Mouse (Mus musculus): ENCODE data around the gene Spata33. TPM values are rescaled to one million over a fixed set of nuclear protein-coding genes. Genes with fewer than 3 reads are reported as not detected.
"Not testable (repeated sequence)": the region's sequence is repeated elsewhere in the genome, so short reads cannot be mapped to it uniquely, and the experiment has no call there.

The Spata33 gene
- total RNA-seq (2021): 1 to 10 TPM in 1 of 2 experiments, under 1 TPM in 1; 0.91 to 1.2 TPM
- long read RNA-seq, experiment 1, partial matches to known transcripts: 0 of 3 reads
- long read RNA-seq, experiment 1, other reads (novel, unspliced or antisense): 1 of 3 reads
- long read RNA-seq, experiment 2: 0 reads

- DNase-seq: peak; percentile 90
Observed at GRCm38 (mm10) chr8:123212321-123213117, at the start of gene Spata33, which contains the start of gene Chmp1a. Gene Spata33, plus strand, starts transcription at chr8:123212832. Gene Chmp1a, minus strand, starts transcription at chr8:123212763.

- DNase-seq: peak; percentile 69
Observed at GRCm38 (mm10) chr8:123181391-123181790, 31.2 kb upstream of the Spata33 start.

- peak; percentile 82 for DNase-seq
Observed at GRCm38 (mm10) chr8:123185566-123186409, 26.8 kb upstream of the Spata33 start, which contains the start of gene Dpep1. Gene Dpep1, plus strand, starts transcription at chr8:123186242.

GRCm38 (mm10) chr8:123188006-123188405, 24.6 kb upstream of the Spata33 start:
- no peak for DNase-seq

GRCm38 (mm10) chr8:123188841-123189240, 23.8 kb upstream of the Spata33 start:
- no peak for DNase-seq

- peak; percentile 68 for DNase-seq
Observed at GRCm38 (mm10) chr8:123190678-123191077, 22.0 kb upstream of the Spata33 start.

- DNase-seq: no peak
Observed at GRCm38 (mm10) chr8:123191908-123192307, 20.7 kb upstream of the Spata33 start.

GRCm38 (mm10) chr8:123193771-123194170, 18.9 kb upstream of the Spata33 start:
- DNase-seq: no peak

GRCm38 (mm10) chr8:123197016-123197415, 15.6 kb upstream of the Spata33 start:
- DNase-seq: not testable (repeated sequence)

GRCm38 (mm10) chr8:123199864-123200263, 12.8 kb upstream of the Spata33 start:
- DNase-seq: no peak

- no peak for DNase-seq
Observed at GRCm38 (mm10) chr8:123202288-123202687, 10.3 kb upstream of the Spata33 start.

- no peak for DNase-seq
Observed at GRCm38 (mm10) chr8:123203571-123203970, 9.1 kb upstream of the Spata33 start.

GRCm38 (mm10) chr8:123211876-123212275, 756 bp upstream of the Spata33 start:
- DNase-seq: no peak

GRCm38 (mm10) chr8:123213118-123213772, 613 bp downstream of the Spata33 start:
- DNase-seq: no peak

GRCm38 (mm10) chr8:123215430-123215829, 2.8 kb downstream of the Spata33 start:
- no peak for DNase-seq

- DNase-seq: no peak
Observed at GRCm38 (mm10) chr8:123220917-123221316, 8.3 kb downstream of the Spata33 start.

GRCm38 (mm10) chr8:123224278-123225266, 11.9 kb downstream of the Spata33 start, which contains the start of gene Cdk10:
Gene Cdk10, plus strand, starts transcription at chr8:123224842.
- DNase-seq: peak; percentile 84

GRCm38 (mm10) chr8:123228416-123228815, 15.8 kb downstream of the Spata33 start:
- DNase-seq: no peak

- DNase-seq: not testable (repeated sequence)
Observed at GRCm38 (mm10) chr8:123230326-123230725, 17.7 kb downstream of the Spata33 start.

- DNase-seq: no peak
Observed at GRCm38 (mm10) chr8:123231742-123232141, 19.1 kb downstream of the Spata33 start.

GRCm38 (mm10) chr8:123232553-123232952, 19.9 kb downstream of the Spata33 start:
- no peak for DNase-seq
